Mouse (Mus musculus): ENCODE results near the gene Tmx1. TPM values are rescaled to one million over a fixed set of nuclear protein-coding genes. Genes with fewer than 3 reads are reported as not detected.

The Tmx1 gene
- total and polyA plus RNA-seq, 2 experiments from 2014 or later, result 61.6 to 132 TPM

DNA sequence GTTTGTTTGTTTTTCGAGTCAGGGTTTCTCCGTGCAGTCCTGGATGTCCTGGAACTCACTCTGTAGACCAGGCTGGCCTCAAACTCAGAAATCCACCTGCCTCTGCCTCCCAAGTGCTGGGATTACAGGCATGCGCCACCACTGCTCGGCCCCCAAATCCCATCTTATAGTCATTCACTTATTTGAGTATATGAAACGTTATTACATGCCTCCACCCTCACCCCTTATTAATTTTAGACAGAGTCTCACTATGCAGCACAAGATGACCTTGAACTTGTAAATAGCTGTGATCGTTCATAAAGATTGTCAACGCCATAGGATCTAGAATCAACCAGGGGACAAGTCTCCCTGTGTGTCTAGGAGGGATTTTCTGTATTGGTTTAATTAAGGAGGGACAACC, 33.1 kb downstream of the Tmx1 start:
- 92% methylated on average over 7 of the region's 7 CpGs for WGBS
- Histone ChIP-seq H3K27me3 (ENCODE audit: insufficient read depth, low read length) (no peaks in the 10 kb centered on the region), H3K9me3 (ENCODE audit: low read length) (no peaks in the 10 kb centered on the region), H3K4me2 (ENCODE audit: low read depth, low read length) (no peak overlapping the region), H3K36me3 (ENCODE audit: insufficient read depth, low read length) (no peaks in the 10 kb centered on the region), H3K4me3 (ENCODE audit: low read length) (no peak overlapping the region), H3K4me1 (ENCODE audit: insufficient read depth, low read length) (no peaks in the 10 kb centered on the region), H3K9ac (replicated peaks; ENCODE audit: low read length) (no peak overlapping the region), H3K27ac (no peak overlapping the region)
- ATAC-seq, result no peak
- TF ChIP-seq CTCF (IDR thresholded peaks at IDR 0.05; ENCODE audit: low read depth), result no peak
- DNase-seq (ENCODE audit: low spot score), result no peak

GRCm38 (mm10) chr12:70486716-70487480, 34.0 kb downstream of the Tmx1 start:
- DNase-seq (ENCODE audit: low spot score) (no peak), ATAC-seq (no peak)
- Histone ChIP-seq H3K9me3 (ENCODE audit: low read length) (no peaks in the 10 kb centered on the region), H3K4me2 (ENCODE audit: low read depth, low read length) (no peak overlapping the region), H3K27me3 (ENCODE audit: insufficient read depth, low read length) (no peaks in the 10 kb centered on the region), H3K27ac (no peak overlapping the region), H3K9ac (replicated peaks; ENCODE audit: low read length) (no peak overlapping the region), H3K4me3 (ENCODE audit: low read length) (no peak overlapping the region), H3K4me1 (ENCODE audit: insufficient read depth, low read length) (no peaks in the 10 kb centered on the region), H3K36me3 (ENCODE audit: insufficient read depth, low read length) (no peaks in the 10 kb centered on the region)
- TF ChIP-seq CTCF (IDR thresholded peaks at IDR 0.05; ENCODE audit: low read depth), result no peak
- WGBS, result 85% methylated on average over 6 of the region's 6 CpGs

GRCm38 (mm10) chr12:70492441-70492840, 39.5 kb downstream of the Tmx1 start:
- H3K9ac ChIP-seq (replicated peaks; ENCODE audit: low read length), result no peak overlapping the region
- H3K36me3 ChIP-seq (ENCODE audit: insufficient read depth, low read length), result no peaks in the 10 kb centered on the region
- H3K27ac ChIP-seq, result no peak overlapping the region
- no peak for TF ChIP-seq CTCF (IDR thresholded peaks at IDR 0.05; ENCODE audit: low read depth)
- H3K4me1 ChIP-seq (ENCODE audit: insufficient read depth, low read length), result no peaks in the 10 kb centered on the region
- H3K4me2 ChIP-seq (ENCODE audit: low read depth, low read length), result no peak overlapping the region
- WGBS, result 85% methylated on average over 10 of the region's 10 CpGs
- DNase-seq (ENCODE audit: low spot score), result no peak
- no peak overlapping the region for H3K4me3 ChIP-seq (ENCODE audit: low read length)
- ATAC-seq, result no peak
- no peaks in the 10 kb centered on the region for H3K9me3 ChIP-seq (ENCODE audit: low read length)
- no peaks in the 10 kb centered on the region for H3K27me3 ChIP-seq (ENCODE audit: insufficient read depth, low read length)

DNA sequence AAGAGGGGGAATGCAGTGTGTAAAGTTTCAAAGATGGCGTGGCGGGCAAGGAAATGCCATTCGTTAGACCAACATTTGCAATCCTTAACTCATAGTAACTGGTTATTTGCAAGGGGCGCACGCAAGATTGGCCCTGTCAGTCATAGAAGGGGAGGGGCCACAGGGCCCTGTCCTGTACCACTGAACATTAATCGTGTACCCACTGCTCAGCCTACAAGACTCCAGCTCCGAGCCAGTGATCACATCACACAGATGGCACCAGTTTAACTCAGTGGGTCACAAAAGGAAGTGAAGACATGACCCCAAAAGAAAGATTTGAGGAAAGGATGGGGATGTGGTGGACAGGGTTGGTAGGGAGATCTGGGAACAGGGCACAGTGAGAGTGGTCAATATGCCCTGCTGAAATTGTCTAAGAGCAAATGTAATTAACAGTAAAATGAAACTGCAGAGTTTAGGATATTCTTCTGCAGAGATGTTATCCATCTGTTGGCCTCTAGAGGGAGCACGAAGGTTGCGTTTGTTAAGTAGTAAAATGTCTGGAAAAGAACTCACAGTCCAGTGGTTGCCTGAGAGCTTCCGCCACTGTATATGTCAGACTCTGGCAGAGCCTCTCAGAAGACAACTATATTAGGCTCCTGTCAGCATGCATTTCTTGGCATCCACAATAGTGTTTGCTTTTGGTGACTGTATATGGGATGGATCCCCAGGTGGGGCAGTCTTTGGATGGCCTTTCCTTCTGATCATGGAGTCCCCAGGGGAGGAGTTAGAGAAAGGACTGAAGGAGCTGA, 41.8 kb downstream of the Tmx1 start:
- Histone ChIP-seq H3K9me3 (ENCODE audit: low read length) (no peaks in the 10 kb centered on the region), H3K4me1 (ENCODE audit: insufficient read depth, low read length) (no peaks in the 10 kb centered on the region), H3K9ac (replicated peaks; ENCODE audit: low read length) (no peak overlapping the region), H3K27ac (no peak overlapping the region), H3K4me3 (ENCODE audit: low read length) (no peak overlapping the region), H3K27me3 (ENCODE audit: insufficient read depth, low read length) (no peaks in the 10 kb centered on the region), H3K36me3 (ENCODE audit: insufficient read depth, low read length) (no peaks in the 10 kb centered on the region), H3K4me2 (ENCODE audit: low read depth, low read length) (no peak overlapping the region)
- peak; percentile 89 for TF ChIP-seq CTCF (IDR thresholded peaks at IDR 0.05; ENCODE audit: low read depth)
- DNase-seq (ENCODE audit: low spot score), result peak; percentile 89
- 59% methylated on average over 10 of the region's 10 CpGs for WGBS
- peak; percentile 82 for ATAC-seq

DNA sequence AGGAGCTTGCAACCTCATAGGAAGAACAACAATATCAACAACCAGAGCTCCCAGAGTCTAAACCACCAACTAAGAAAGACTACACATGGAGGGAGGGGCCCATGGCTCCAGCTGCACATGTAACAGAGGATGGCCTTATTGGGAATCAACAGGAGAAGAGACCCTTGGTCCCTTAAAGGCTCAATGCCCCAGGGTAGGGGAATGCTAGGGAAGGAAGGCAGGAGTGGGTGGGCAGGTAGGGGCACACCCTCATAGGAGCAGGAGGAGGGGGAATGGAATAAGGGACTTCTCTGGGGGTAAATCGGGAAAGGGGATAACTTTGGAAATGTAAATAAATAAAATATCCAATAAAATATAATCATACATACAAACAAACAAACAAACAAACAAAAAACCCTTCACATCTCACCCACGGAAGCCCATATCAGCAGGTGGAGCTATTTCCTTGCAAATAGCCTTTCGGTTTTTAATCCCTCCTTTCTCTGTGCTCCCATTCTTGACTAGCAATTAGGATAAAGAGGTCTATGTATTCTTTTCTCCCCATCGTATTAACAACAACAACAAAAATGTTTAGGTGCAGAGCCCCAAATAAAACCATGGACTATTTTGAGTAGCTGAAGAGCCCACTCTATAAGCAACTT, 42.5 kb downstream of the Tmx1 start:
- no peaks in the 10 kb centered on the region for H3K9me3 ChIP-seq (ENCODE audit: low read length)
- DNase-seq (ENCODE audit: low spot score) (peak; percentile 76), ATAC-seq (peak; percentile 25; the same call in 1 of the 2 replicates)
- peak; percentile 77 for TF ChIP-seq CTCF (IDR thresholded peaks at IDR 0.05; ENCODE audit: low read depth)
- no peak overlapping the region for H3K27ac ChIP-seq
- no peak overlapping the region for H3K4me3 ChIP-seq (ENCODE audit: low read length)
- no peaks in the 10 kb centered on the region for H3K27me3 ChIP-seq (ENCODE audit: insufficient read depth, low read length)
- 48% methylated on average over 4 of the region's 4 CpGs for WGBS
- no peaks in the 10 kb centered on the region for H3K4me1 ChIP-seq (ENCODE audit: insufficient read depth, low read length)
- no peak overlapping the region for H3K4me2 ChIP-seq (ENCODE audit: low read depth, low read length)
- no peaks in the 10 kb centered on the region for H3K36me3 ChIP-seq (ENCODE audit: insufficient read depth, low read length)
- no peak overlapping the region for H3K9ac ChIP-seq (replicated peaks; ENCODE audit: low read length)

DNA sequence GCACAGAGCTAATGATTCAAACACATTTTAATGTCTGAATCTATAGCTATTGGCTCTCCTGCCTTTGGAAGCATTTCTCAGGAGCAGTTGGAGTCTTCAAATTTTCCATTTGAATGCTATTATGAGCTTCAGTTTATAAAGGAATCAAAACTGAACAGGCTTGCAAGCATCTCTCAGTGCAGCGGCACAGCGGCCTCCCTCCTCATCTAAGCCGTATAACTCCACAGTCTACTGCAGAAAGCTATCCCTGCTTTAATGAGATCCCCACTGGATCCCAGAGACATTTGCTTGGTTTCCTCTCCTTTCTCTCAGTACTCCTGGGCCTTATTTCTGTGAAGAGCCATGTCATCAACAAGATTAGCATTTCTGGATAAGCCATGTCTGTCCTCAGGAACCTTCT, 45.2 kb downstream of the Tmx1 start:
- Histone ChIP-seq H3K9me3 (ENCODE audit: low read length) (no peaks in the 10 kb centered on the region), H3K27ac (no peak overlapping the region), H3K4me2 (ENCODE audit: low read depth, low read length) (no peak overlapping the region), H3K36me3 (ENCODE audit: insufficient read depth, low read length) (no peaks in the 10 kb centered on the region), H3K27me3 (ENCODE audit: insufficient read depth, low read length) (no peaks in the 10 kb centered on the region), H3K9ac (replicated peaks; ENCODE audit: low read length) (no peak overlapping the region), H3K4me3 (ENCODE audit: low read length) (no peak overlapping the region), H3K4me1 (ENCODE audit: insufficient read depth, low read length) (no peaks in the 10 kb centered on the region)
- no peak for DNase-seq (ENCODE audit: low spot score)
- WGBS, result 53% methylated on average over 3 of the region's 3 CpGs
- no peak for TF ChIP-seq CTCF (IDR thresholded peaks at IDR 0.05; ENCODE audit: low read depth)
- ATAC-seq, result no peak
